Mouse (Mus musculus): ENCODE results near the gene Ercc6.
A peak's percentile ranks its signal among the peaks of the same experiment; 100 is the strongest.

Ercc6 gene

DNA sequence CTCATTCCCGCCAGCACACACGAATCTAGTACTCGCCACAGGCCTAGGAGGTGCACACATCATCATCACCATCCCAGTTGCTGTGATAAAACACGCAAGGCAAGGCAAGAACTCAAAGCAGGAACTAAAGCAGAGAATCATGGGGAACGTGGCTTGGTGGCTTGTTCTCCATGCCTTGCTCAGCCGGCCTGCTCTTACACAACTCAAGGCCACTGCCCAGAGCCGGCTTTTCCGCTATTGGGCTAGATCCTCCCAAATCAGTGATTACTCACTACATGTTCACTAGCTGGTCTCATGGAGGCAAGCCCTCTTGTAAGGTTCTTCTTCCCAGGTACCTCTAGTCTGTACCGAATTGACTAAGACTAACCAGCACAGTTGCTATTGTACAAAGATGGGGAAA is 70.4 kb downstream of the Ercc6 start:
- no peak for DNase-seq

GRCm38 (mm10) chr14:32587013-32587784 is 73.9 kb downstream of the Ercc6 start:
- peak; percentile 58 to 85 for DNase-seq

- no peak for DNase-seq
Measured at GRCm38 (mm10) chr14:32590377-32590776, 77.1 kb downstream of the Ercc6 start.

GRCm38 (mm10) chr14:32597232-32598231 is 84.2 kb downstream of the Ercc6 start:
- peak; percentile 73 to 76 for DNase-seq

- DNase-seq = no peak
Measured at GRCm38 (mm10) chr14:32598437-32599219, 85.3 kb downstream of the Ercc6 start.

DNA sequence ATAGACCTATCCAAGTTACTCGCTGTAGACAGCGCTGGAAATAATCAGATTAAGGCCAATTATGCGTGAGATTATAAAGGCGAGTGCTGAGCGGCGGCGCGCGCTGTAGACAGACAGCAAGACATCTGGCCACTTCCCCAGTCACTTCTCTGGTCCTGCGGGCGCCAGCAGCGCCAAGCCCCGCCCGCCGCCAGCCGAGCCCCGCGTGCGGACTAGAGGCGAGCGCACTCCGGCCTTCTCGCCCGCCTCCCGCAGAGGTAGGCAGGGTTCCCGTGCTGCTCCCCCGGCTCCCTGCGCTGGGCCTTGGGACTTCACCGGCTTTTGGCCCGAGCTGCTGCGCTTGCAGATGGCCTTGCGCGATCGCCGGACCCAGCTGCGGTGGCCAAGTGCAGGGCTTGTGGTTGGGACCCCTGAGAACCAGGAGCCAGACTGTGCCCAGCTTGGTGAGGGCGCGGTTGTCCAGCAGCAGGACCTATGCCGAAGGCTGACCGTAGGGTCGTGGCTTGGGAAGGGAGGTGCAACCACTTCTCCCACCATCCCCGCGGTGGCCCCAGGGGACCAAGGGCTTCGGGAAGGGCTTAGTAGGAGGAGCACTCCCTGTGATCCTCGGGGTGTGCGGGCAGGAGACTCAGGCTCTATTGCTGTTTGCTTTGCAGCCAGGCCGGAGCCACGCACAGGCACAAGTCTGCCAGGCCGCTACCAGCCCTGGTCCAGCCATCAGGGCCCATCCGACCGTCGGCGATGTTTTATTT is 86.1 kb downstream of the Ercc6 start, which contains the start of gene Prrxl1:
Gene Prrxl1 (plus strand): TSS at position 118 of the 752 bp plus-strand sequence.
- no peak for DNase-seq

DNA sequence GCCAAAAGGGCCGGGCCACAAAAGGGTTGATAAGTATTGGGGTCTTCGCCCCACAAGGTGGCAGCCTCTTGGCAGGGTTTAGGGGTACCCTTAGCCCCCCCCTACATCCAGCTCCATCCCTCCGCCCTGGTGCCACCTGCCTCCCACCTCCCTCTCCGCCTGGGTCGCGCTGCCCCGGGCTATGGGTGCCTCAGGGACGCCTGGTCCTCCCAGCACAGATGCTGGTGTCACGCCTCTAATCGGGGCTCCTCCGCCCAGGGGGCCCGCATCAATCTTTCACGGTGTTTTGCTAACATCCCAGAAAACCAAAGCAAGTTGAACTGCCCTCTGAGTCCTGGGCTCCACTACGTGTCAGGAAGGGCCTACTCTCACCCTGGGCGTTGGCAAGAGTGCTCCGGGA is 86.8 kb downstream of the Ercc6 start:
- DNase-seq = no peak

GRCm38 (mm10) chr14:32605508-32605907 is 92.2 kb downstream of the Ercc6 start:
- no peak for DNase-seq

DNA sequence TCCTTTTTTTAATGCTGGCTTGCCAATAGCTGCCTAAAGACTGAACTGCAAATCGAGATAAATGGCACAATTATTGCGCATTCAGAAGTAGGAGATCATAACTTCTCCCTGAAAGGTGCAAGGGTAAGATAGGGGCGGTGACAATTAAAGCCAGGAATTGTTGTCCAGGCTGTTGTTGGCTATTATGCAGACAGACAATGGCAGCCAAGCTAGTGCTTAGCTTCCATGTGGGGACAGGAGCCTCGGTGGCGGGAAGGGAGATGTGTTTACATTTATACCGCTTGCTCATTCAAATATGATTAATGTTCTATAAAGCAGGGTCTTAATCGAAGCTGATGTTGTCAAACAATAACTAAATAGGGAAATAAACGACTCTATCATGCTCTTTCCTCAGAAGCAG is 93.0 kb downstream of the Ercc6 start:
- no peak for DNase-seq

- peak in 1 of 2 experiments; percentile 36 for DNase-seq
Measured at GRCm38 (mm10) chr14:32609392-32609791, 96.1 kb downstream of the Ercc6 start.

DNA sequence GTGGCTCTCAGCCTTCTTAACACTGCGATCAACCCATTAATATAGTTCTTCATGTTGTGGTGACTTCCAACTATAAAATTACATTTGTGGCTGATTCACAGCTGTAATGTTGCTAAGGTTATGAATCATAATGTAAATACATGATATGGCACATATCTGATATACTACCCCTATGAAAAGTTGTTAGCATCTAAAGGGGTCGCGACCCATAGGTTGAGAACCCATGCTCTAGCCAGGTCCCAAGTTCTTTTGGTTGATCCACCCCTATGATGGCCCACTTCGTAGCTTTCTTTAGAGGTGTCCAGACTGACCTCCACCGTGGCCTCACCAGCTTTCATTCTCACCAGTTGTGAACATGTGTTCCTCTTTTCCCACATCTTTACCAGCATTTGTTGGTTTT is 103.9 kb downstream of the Ercc6 start:
- no peak for DNase-seq

DNA sequence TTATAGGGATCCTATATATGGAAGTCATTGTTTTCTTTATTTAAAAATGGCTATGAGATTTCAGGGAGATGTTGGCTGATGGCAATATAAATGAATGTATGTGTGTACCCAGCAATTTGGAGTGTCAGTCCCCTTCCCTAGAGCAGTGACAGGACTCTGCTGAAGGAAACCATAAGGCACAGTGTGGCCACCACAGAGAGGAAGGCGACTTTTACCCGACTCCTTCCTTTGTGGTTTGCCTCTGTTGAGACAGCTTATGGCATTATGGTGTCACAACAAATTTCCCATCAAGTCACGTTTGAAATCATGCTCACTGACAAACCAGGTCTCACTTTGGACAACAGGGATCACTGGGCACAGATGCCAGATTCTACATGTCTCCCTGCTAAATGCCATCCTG is 110.9 kb downstream of the Ercc6 start:
- DNase-seq = no peak

GRCm38 (mm10) chr14:32624811-32625210 is 111.5 kb downstream of the Ercc6 start:
- DNase-seq = no peak

DNA sequence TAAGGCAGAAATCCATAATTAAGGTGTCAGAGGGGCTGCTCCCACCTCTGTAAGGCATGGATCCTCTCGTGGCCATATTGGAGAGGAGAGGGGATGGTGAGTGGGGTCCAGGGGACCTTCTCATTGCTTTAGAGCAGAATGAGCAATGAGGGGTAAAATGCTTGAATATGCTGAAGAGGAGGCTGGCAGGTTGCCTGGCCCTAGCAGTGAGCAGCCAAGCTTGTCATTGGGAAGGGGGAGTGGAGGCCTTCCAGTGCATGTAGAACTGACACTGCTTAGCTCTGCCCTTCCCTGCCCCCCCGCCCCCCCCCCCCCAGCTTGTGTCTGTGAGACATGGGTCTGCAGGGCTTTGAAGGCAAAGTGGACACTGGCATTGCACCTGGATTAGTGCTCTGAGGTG is 114.0 kb downstream of the Ercc6 start:
- no peak for DNase-seq

DNA sequence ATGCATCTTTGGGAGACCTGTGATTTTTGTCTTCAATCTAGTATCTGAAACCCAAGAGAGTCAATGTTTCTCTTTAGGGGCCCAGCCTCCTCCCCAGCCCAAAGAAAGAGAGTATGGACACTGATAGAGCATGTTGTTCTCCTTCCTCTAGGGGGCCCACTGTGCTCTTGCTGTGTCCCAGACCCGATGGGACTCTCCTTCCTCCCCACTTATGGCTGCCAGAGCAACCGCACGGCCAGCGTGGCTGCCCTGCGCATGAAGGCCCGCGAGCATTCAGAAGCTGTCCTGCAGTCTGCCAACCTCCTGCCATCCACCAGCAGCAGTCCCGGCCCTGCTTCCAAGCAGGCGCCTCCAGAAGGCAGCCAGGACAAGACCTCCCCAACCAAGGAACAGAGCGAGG is 115.3 kb downstream of the Ercc6 start:
- DNase-seq = no peak
